25 mouse cellular contexts compared by ENCODE assay signal in the genomic region with DNA sequence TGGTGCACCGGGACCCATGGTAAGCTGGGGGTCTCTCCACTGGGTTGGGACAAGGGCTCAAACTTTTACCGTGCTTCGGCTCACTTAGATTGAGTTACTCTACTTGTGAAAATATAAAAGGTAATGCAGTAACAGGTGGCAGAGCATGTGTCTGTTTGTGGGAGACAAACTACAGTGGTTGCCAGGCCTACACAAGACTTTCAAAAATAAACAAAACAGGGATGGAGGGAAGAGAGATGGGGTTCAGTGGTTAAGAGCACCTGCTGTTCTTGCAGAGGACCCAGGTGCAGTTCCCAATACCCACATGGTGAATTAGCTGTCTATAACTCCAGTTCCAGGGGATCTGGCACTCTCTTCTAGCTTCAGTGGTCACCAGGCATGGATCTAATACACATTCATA.
DNase-seq lines count a peak whose midpoint lies in the region; ATAC-seq and TF ChIP-seq lines count a peak whose summit lies in the region.
"Had no signal": no experiment of that assay in that cellular context is flagged by ENCODE, and none has a peak within 500 bp of the region (broad histone marks: within the 10 kb centered on the region; RNA-seq: fewer than 3 reads in every experiment).

No protein-coding gene starts in this region.

- no peak overlapping the region for H3K4me2 ChIP-seq in heart, embryonic 16.5 days (ENCODE audit: low read depth, low read length)
- H3K4me2 ChIP-seq in midbrain, embryonic 15.5 days: no peak overlapping the region
- H3K4me2 ChIP-seq: forebrain, embryonic 13.5 days; heart, embryonic 11.5 days; hindbrain, embryonic 13.5 days had no signal

- H3K27ac ChIP-seq in heart, embryonic 16.5 days (ENCODE audit: low read length): peak overlapping the region; percentile 1; the same call in 1 of the 2 replicates
- peak overlapping the region; percentile 88 for H3K27ac ChIP-seq in thymus, adult 2 months (ENCODE audit: control insufficient read depth, insufficient read depth, low read length)
- no peak overlapping the region for H3K27ac ChIP-seq in midbrain, embryonic 15.5 days
- H3K27ac ChIP-seq: forebrain, embryonic 10.5 days; forebrain, embryonic 13.5 days; gastrocnemius, adult 2 months; hindbrain, embryonic 10.5 days; hindbrain, embryonic 13.5 days had no signal

- no peak overlapping the region for H3K4me3 ChIP-seq in heart, embryonic 16.5 days (ENCODE audit: low read length)
- H3K4me3 ChIP-seq in thymus, adult 2 months (ENCODE audit: control insufficient read depth, insufficient read depth, low read length): no peak overlapping the region
- H3K4me3 ChIP-seq in midbrain, embryonic 15.5 days: no peak overlapping the region
- H3K4me3 ChIP-seq: forebrain, embryonic 10.5 days; forebrain, embryonic 13.5 days; gastrocnemius, adult 2 months; hindbrain, embryonic 10.5 days; hindbrain, embryonic 13.5 days had no signal

- no peak for TF ChIP-seq POLR2A in thymus, adult 2 months (IDR thresholded peaks at IDR 0.05; ENCODE audit: control insufficient read depth, extremely low read depth, insufficient read depth, low read length, poor library complexity)

- no peak for TF ChIP-seq CTCF in thymus, adult 2 months (IDR thresholded peaks at IDR 0.05; ENCODE audit: borderline replicate concordance, control insufficient read depth, extremely low read depth, insufficient read depth, low read length, poor library complexity)

- 85% methylated on average over 3 of the region's 3 CpGs for WGBS in heart, embryonic 16.5 days
- 38% methylated on average over 3 of the region's 3 CpGs for WGBS in thymus, adult 2 months
- 94% methylated on average over 3 of the region's 3 CpGs for WGBS in midbrain, embryonic 15.5 days

- no peaks in the 10 kb centered on the region for H3K36me3 ChIP-seq in heart, embryonic 16.5 days (ENCODE audit: control insufficient read depth, insufficient read depth)
- H3K36me3 ChIP-seq in thymus, adult 2 months (ENCODE audit: control insufficient read depth, insufficient read depth, low read length): no peaks in the 10 kb centered on the region
- no peaks in the 10 kb centered on the region for H3K36me3 ChIP-seq in midbrain, embryonic 15.5 days (replicated peaks)
- H3K36me3 ChIP-seq: forebrain, embryonic 10.5 days; G1E; hindbrain, embryonic 10.5 days; hindbrain, embryonic 13.5 days had no signal

- no peaks in the 10 kb centered on the region for H3K27me3 ChIP-seq in heart, embryonic 16.5 days (ENCODE audit: control insufficient read depth, insufficient read depth, low read length)
- no peaks in the 10 kb centered on the region for H3K27me3 ChIP-seq in thymus, adult 2 months (ENCODE audit: control insufficient read depth, insufficient read depth, low read length)
- no peaks in the 10 kb centered on the region for H3K27me3 ChIP-seq in midbrain, embryonic 15.5 days (replicated peaks)
- H3K27me3 ChIP-seq: CH12.LX; forebrain, embryonic 13.5 days; Patski had no signal

- H3K4me1 ChIP-seq in heart, embryonic 16.5 days (ENCODE audit: control insufficient read depth, insufficient read depth, low read length): peaks cover 21% of the 10 kb centered on the region
- peaks cover 88% of the 10 kb centered on the region for H3K4me1 ChIP-seq in thymus, adult 2 months (replicated peaks; ENCODE audit: control insufficient read depth, insufficient read depth, low read length)
- no peaks in the 10 kb centered on the region for H3K4me1 ChIP-seq in midbrain, embryonic 15.5 days

- intact Hi-C loops in heart, postnatal 10 days (cut with DNase I): no loop called here

- no peak overlapping the region for H3K9ac ChIP-seq in heart, embryonic 16.5 days (ENCODE audit: low read length)
- no peak overlapping the region for H3K9ac ChIP-seq in midbrain, embryonic 15.5 days
- H3K9ac ChIP-seq: forebrain, embryonic 13.5 days; hindbrain, embryonic 13.5 days had no signal

- ATAC-seq in heart, embryonic 16.5 days (replicated peaks; ENCODE audit: extremely low read depth, insufficient read depth, low FRiP score): no peak
- ATAC-seq in midbrain, embryonic 15.5 days (replicated peaks): no peak
- ATAC-seq: forebrain, embryonic 13.5 days; forebrain, embryonic 16.5 days; hindbrain, embryonic 16.5 days; Patski had no signal

- H3K9me3 ChIP-seq in heart, embryonic 16.5 days (replicated peaks; ENCODE audit: control insufficient read depth, low read length): no peaks in the 10 kb centered on the region
- no peaks in the 10 kb centered on the region for H3K9me3 ChIP-seq in midbrain, embryonic 15.5 days
- H3K9me3 ChIP-seq: forebrain, embryonic 10.5 days; forebrain, embryonic 13.5 days; hindbrain, embryonic 10.5 days; hindbrain, embryonic 13.5 days had no signal

- DNase-seq in heart, postnatal 10 days: no peak
- DNase-seq in thymus, adult 2 months: no peak
- DNase-seq in thymus, postnatal 10 days (ENCODE audit: low spot score in 2 of 2): no peak
- peak; percentile 43 for DNase-seq in thymus, postnatal 4 days
- DNase-seq: adrenal gland, postnatal 10 days; adrenal gland, postnatal 36 days; B cell, adult 2 months; cerebellum, adult 18-20 months; cerebellum, adult 9-10 months; cerebellum, postnatal 14 days; gastrocnemius, adult 2 months; gastrocnemius, postnatal 14 days; heart, adult 11 months had no signal
